Mouse (Mus musculus) left cerebral cortex, adult 11 months (tissue): Measurements from ENCODE around the gene Psmb9.

Experiments
- DNase-seq: peaks from one replicate; pipeline ENCODE4 v3.0.0; 2022; ENCODE audit warnings: low spot score

Gene Psmb9

GRCm38 (mm10) chr17:34205746-34206176 is 18.2 kb upstream of the Psmb9 start:
- DNase-seq: no peak

- DNase-seq: no peak
These were observed 17.6 kb upstream of the Psmb9 start for GRCm38 (mm10) chr17:34205021-34205745.

GRCm38 (mm10) chr17:34204303-34205010 is 16.9 kb upstream of the Psmb9 start:
- DNase-seq: peak; percentile 71

GRCm38 (mm10) chr17:34203444-34203843 is 15.9 kb upstream of the Psmb9 start, which contains the start of gene Tap2:
TSS of gene Tap2 (plus strand) at chr17:34203527.
- DNase-seq: no peak

- DNase-seq: no peak
These were observed 15.3 kb upstream of the Psmb9 start for GRCm38 (mm10) chr17:34202760-34203442.

- DNase-seq: no peak
These were observed 14.0 kb upstream of the Psmb9 start for GRCm38 (mm10) chr17:34201506-34202055.

- no peak for DNase-seq
These were observed 13.4 kb upstream of the Psmb9 start for GRCm38 (mm10) chr17:34200772-34201505.

- DNase-seq: no peak
These were observed 12.5 kb upstream of the Psmb9 start for GRCm38 (mm10) chr17:34200047-34200446.

- DNase-seq: no peak
These were observed 11.6 kb upstream of the Psmb9 start for GRCm38 (mm10) chr17:34199050-34199619.

GRCm38 (mm10) chr17:34198521-34198912 is 11.0 kb upstream of the Psmb9 start:
- DNase-seq: no peak

GRCm38 (mm10) chr17:34197904-34198520 is 10.4 kb upstream of the Psmb9 start:
- no peak for DNase-seq

GRCm38 (mm10) chr17:34196941-34197894 is 9.7 kb upstream of the Psmb9 start, which contains the start of gene Psmb8:
TSS of gene Psmb8 (plus strand) at chr17:34197721.
- DNase-seq: peak; percentile 84

GRCm38 (mm10) chr17:34196491-34196890 is 8.9 kb upstream of the Psmb9 start:
- no peak for DNase-seq

GRCm38 (mm10) chr17:34194723-34195122 is 7.2 kb upstream of the Psmb9 start:
- no peak for DNase-seq

- no peak for DNase-seq
These were observed 5.9 kb upstream of the Psmb9 start for GRCm38 (mm10) chr17:34193468-34193867.

GRCm38 (mm10) chr17:34192852-34193251 is 5.3 kb upstream of the Psmb9 start:
- DNase-seq: no peak

GRCm38 (mm10) chr17:34188986-34189385 is 1.4 kb upstream of the Psmb9 start:
- DNase-seq: no peak

GRCm38 (mm10) chr17:34188010-34188409 is 446 bp upstream of the Psmb9 start:
- no peak for DNase-seq

- DNase-seq: no peak
These were observed 691 bp downstream of the Psmb9 start for GRCm38 (mm10) chr17:34186885-34187260.

- no peak for DNase-seq
These were observed 2.0 kb downstream of the Psmb9 start for GRCm38 (mm10) chr17:34185526-34185925.
